Mouse (Mus musculus) spleen, embryonic (tissue): ENCODE measurements around the gene Vmn1r44.
"Not testable (repeated sequence)": the region's sequence is repeated elsewhere in the genome, so short reads cannot be mapped to it uniquely, and the experiment has no call there.

Source experiments
- CTCF ChIA-PET: fragments of 350-600 bp; sonication (Branson Sonifier 250); formaldehyde crosslinking; loops from one replicate; lab custom pipeline; 2022; lab: Charles Lee

Gene Vmn1r44

DNA sequence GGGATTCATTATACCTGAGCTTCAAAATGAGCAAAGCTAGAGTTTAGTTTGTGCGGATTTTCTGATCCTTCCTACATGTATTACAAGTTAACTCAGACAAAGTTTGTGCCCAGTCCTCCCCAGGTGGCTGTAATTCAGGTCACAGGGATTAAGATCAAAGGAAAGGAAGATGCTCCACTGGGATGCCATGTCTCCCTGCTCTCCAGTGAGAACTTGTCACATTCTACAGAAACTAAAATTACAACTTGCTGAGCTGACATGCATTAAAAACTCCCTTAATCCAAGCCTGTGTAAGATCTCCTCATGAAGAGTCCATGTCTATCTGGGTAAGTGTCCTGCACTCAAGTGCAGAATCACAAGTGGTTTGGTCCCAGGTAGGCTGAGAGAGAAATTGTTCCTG is at the start of gene Vmn1r44:
Gene Vmn1r44, plus strand, starts transcription at position 301 of the 400 bp plus-strand sequence.
- CTCF ChIA-PET: no interaction called here

DNA sequence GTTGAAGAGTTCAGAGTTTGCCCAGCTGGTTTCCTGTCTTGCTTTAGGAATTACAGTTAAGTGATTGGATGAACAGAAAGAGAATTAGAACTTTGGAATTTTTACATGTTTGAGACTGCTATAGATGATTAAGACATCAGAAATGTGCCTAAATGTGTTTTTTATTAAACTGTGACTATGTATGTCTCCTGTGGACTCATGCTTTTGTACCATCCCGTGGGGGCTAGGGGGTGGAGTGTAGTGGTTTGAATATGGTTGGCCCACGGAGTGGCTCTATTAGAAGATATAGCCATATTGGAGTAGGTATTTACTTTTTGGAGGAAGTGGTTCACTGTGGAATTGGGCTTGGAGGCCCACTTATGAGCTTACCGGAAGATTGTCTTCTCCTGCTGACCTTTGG is 25.9 kb upstream of the Vmn1r44 start:
- CTCF ChIA-PET: no interaction called here

DNA sequence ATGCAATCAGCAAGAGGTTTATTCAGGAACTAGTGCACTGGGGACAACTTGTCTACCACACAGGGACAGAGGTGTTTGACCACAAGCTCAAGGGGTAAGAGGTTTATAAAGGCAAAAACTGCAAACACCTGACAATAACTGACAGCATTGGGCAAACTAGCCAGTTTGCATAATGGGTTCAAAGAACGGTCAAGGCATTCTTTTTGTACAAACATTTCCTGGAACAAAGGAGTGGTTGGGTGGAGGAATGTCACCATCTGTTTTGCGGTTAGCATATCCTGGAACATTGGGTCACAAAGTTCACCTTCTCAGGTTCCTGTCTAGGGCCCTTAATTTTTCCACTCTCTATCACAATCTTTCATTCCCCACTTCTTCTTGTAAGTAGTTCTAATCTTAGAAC is 23.6 kb upstream of the Vmn1r44 start:
- CTCF ChIA-PET: no interaction called here

- CTCF ChIA-PET: no interaction called here
Measured at GRCm38 (mm10) chr6:89863792-89864191, 19.7 kb upstream of the Vmn1r44 start.

GRCm38 (mm10) chr6:89867276-89867675 is 16.2 kb upstream of the Vmn1r44 start:
- CTCF ChIA-PET: no interaction called here

- CTCF ChIA-PET: no interaction called here
Measured at GRCm38 (mm10) chr6:89867976-89868375, 15.5 kb upstream of the Vmn1r44 start.

DNA sequence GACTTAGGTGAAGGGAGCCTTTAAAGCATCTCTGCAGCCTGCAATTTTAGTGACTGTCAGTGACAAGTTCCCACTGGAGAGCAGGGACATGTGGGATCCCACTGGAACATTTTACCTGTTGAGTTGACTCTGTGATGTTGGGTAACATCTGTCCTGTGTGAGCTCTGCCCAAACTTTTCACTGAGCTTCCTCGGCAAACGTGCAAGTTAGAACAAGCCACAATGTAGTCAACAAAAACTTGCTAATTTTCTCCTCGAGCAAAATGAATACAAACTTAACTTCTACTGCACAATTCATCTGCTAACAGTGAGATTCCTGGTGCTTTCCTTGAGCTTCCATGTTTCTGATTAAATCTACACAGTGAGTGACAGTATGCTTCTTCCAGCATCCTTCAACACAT is 7.1 kb upstream of the Vmn1r44 start, which contains the start of the genes Vmn1r42 and Vmn1r43:
Gene Vmn1r42, minus strand, starts transcription at position 101 of the 400 bp plus-strand sequence.
Gene Vmn1r43, minus strand, starts transcription at position 101 of the 400 bp plus-strand sequence.
- CTCF ChIA-PET: not testable (repeated sequence)

DNA sequence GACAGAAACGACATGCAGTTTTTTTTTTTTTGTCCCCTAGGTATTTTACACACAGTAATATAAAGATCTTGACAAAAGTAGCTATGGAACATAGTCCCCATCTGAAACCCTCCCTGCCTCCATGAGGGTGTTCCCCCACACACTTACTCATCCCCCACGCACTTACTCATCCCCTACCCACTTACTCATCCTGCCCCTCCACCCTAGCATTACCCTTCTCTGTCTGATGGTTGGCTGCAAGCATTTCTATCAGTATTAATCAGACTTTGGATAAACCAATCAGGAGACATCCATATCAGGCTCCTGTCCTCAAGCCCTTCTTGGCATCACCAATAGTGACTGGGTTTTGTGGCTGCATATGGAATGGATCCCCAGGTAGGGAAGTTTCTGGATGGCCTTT is 6.5 kb upstream of the Vmn1r44 start:
- CTCF ChIA-PET: no interaction called here

GRCm38 (mm10) chr6:89880867-89881266 is 2.6 kb upstream of the Vmn1r44 start:
- CTCF ChIA-PET: no interaction called here

DNA sequence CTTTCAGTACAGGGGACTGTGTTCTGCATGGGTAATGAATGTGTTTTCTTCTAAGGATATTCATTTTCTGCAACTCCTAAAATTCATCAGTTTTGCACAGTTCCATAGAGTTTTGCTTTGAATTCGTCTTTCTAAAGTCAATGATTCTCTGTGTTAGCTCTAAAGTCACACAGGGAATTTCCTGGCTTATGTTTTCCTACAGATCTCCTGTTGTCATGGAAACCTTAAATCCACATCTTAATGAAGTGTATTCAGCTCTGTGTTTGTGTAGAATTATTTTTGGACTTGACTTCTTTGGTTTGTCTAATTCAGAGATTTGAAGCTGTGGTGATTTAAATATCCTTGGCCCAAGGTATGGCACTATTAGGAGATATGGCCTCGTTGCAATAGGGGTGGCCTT is 352 bp downstream of the Vmn1r44 start:
- CTCF ChIA-PET: no interaction called here

DNA sequence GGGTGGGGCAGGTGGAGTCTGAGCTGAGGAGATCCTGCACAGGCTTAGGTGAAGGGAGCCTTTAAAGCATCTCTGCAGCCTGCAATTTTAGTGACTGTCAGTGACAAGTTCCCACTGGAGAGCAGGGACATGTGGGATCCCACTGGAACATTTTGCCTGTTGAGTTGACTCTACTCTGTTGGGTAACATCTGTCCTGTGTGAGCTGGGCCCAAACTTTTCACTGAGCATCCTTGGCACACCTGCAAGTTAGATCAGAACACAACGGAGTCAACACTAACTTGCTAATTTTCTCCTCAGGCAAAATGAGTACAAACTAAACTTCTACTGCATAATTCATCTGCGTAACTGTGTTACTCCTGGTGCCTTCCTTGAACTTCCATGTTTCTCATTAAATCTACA is 57.0 kb downstream of the Vmn1r44 start, which contains the start of gene Vmn1r45:
Gene Vmn1r45, minus strand, starts transcription at position 101 of the 400 bp plus-strand sequence.
- CTCF ChIA-PET: not testable (repeated sequence)

DNA sequence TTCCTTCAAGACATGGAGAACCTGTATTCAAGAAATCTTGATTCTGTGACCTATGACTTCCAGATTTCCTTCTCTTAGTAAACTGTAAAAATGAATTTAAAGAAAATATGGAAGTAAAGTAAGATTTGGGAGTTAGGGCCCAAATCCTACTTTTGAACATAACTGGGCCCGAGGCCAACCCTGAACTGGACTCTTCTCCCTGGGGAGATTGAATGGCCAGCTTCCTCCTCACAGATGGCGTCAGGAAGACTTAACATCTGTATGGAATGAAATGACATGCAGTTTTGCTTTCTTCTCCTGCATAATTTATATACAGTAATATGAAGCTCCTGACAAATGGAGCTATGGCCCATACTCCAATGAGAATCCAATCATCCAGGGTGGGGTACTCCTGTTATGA is 57.5 kb downstream of the Vmn1r44 start:
- CTCF ChIA-PET: no interaction called here
